Mouse (Mus musculus) liver, postnatal 0 days (tissue): ENCODE results near the gene Mea1.

ENCODE experiments used
- CTCF ChIP-seq: sonication (generic); IDR thresholded peaks from 2 replicates; pipeline ENCODE4 v1.5.1; 2016; ENCODE audit warnings: antibody characterized with exemption, low read depth
- EP300 ChIP-seq: IDR thresholded peaks from 2 replicates; pipeline ENCODE4 v1.6.1; 2016; ENCODE audit warnings: antibody characterized with exemption, low read depth, mild to moderate bottlenecking

DNA sequence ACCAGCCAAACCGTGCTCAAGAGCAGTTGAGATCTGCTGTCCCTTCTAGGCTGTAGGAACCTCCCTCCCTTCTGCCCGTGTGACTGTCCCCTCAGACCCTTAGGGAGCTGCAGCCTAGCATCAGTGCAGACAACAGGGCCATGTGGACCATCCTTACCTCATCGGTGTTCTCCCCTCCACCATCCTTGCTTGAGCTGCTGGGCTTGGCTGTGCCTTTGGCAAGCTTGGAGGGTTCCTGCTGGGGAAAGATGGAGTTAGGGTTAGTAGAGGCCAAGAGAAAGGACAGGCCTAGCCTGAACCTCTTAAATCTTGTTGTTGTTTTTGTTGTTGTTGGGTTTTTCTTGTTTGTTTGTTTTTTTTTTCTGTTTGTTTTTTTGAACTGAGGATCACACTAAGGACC lies 21.3 kb downstream of the Mea1 start:
- TF ChIP-seq CTCF (no peak), EP300 (no peak)
